Mouse (Mus musculus) forebrain, embryonic 10.5 days (tissue): ENCODE data around the gene Smc1b. TPM values are rescaled to one million over a fixed set of nuclear protein-coding genes. Genes with fewer than 3 reads are reported as not detected.
A peak's percentile ranks its signal among the peaks of the same experiment; 100 is the strongest.

Experiments
- DNase-seq: peaks from one replicate; pipeline ENCODE4 v3.0.0-alpha.2; 2017; ENCODE audit warnings: low spot score; ENCODE audit errors: extremely low spot score
- H3K27ac ChIP-seq: fragments of 300-500 bp; sonication (generic); 2 replicates; pipeline ENCODE4 v1.5.1; 2016; ENCODE audit warnings: mild to moderate bottlenecking
- H3K27me3 ChIP-seq: fragments of 300-500 bp; sonication (generic); 2 replicates; pipeline ENCODE4 v1.6.1; 2016; ENCODE audit warnings: mild to moderate bottlenecking; ENCODE audit not compliant: poor library complexity, severe bottlenecking
- H3K36me3 ChIP-seq: fragments of 300-500 bp; sonication (generic); replicated peaks from 2 replicates; pipeline ENCODE4 v1.6.1; 2016; ENCODE audit warnings: mild to moderate bottlenecking, moderate library complexity
- H3K4me1 ChIP-seq: fragments of 300-500 bp; sonication (generic); 2 replicates; pipeline ENCODE4 v1.6.1; 2016
- H3K4me3 ChIP-seq: fragments of 300-500 bp; sonication (generic); 2 replicates; pipeline ENCODE4 v1.5.1; 2016; ENCODE audit warnings: mild to moderate bottlenecking, moderate library complexity
- H3K9me3 ChIP-seq: fragments of 300-500 bp; sonication (generic); 2 replicates; pipeline ENCODE4 v1.6.1; 2016; ENCODE audit warnings: mild to moderate bottlenecking, moderate library complexity
- WGBS: fragments of 180-500 bp; shearing (Covaris S2); methylation state at CpG from one replicate; pipeline ENCODE4 v1.1.7; 2016; 5-methylcytosine and 5-hydroxymethylcytosine counted together
- polyA plus RNA-seq: library from polyadenylated mRNA; unstranded; fragments of >200 nt; fragmentation: Nextera tagmentation; extraction: Ambion mirVana; gene quantifications from 2 replicates; pipeline ENCODE4 v1.2.1, GENCODE M21; 2016

The Smc1b gene
- polyA plus RNA-seq, 1 experiment from 2014 or later, result 0.06 TPM

DNA sequence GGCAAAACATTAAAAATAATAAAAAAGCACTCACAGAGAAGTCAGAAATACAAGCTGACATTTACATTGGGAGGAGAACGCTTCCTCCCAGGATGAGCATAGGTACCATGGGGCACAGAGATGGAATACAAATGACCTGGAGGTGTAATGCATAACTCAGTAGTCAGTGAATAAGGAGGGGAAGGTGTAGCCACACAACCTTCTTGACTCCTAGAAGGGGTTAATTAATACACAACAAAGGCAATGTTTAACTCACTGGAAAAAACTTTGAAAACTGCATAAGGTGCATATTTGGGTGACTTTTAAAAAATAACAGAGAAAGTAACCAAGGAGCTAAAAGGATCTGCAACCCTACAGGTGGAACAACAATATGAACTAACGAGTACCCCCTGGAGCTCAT, 59.1 kb downstream of the Smc1b start:
- Histone ChIP-seq H3K27me3 (no peaks in the 10 kb centered on the region), H3K27ac (no peak overlapping the region), H3K36me3 (no peaks in the 10 kb centered on the region), H3K4me1 (no peaks in the 10 kb centered on the region), H3K9me3 (no peaks in the 10 kb centered on the region), H3K4me3 (no peak overlapping the region)
- 89% methylated on average over 2 of the region's 2 CpGs for WGBS
- DNase-seq, result no peak

DNA sequence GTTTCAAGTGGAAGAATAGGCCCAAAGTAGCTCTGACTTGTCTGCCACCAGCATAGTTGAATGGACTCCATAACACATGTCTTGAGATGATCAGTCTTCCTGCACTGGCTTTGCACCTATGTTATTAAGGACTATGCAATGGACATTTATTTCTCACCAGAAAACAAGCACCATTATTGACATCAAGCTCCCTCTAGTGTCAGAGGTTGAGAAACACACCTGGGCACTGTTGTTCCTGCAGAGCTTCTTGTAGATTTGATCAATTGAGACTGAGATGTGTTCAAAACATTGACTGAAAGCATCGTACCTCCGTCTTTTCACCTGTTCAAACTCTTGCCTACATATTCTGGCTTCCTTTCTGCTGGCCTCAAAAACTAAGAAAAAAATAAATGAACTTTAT, 61.2 kb downstream of the Smc1b start:
- peak; percentile 31 for DNase-seq
- no peaks in the 10 kb centered on the region for H3K4me1 ChIP-seq
- H3K9me3 ChIP-seq, result no peaks in the 10 kb centered on the region
- no peak overlapping the region for H3K4me3 ChIP-seq
- no peaks in the 10 kb centered on the region for H3K27me3 ChIP-seq
- no peak overlapping the region for H3K27ac ChIP-seq
- no peaks in the 10 kb centered on the region for H3K36me3 ChIP-seq
- 44% methylated on average over 2 of the region's 2 CpGs for WGBS

DNA sequence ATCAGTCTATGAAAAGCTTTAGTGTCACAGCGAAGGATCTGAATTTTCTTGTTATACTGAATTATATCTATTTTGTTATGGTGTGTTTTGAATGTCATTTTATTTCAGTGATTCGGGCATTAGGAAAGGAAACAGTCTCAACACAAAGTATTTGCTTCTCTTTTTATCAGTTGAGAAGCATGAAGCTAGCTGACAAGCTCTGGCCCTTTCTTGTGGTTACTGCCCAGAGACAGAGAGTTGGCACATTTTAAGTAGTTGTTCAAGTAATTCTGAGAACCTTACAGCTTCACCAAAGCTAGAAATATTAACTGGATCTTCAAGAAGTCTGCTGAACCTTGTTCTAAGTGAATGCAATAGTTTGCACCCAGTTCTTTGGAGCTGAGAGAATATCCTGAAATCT, 68.3 kb downstream of the Smc1b start:
- H3K4me1 ChIP-seq, result no peaks in the 10 kb centered on the region
- no peak for DNase-seq
- H3K9me3 ChIP-seq, result no peaks in the 10 kb centered on the region
- H3K36me3 ChIP-seq, result peaks cover 16% of the 10 kb centered on the region
- no peaks in the 10 kb centered on the region for H3K27me3 ChIP-seq
- H3K27ac ChIP-seq, result no peak overlapping the region
- H3K4me3 ChIP-seq, result no peak overlapping the region
- WGBS, result 90% methylated on average over 2 of the region's 2 CpGs

DNA sequence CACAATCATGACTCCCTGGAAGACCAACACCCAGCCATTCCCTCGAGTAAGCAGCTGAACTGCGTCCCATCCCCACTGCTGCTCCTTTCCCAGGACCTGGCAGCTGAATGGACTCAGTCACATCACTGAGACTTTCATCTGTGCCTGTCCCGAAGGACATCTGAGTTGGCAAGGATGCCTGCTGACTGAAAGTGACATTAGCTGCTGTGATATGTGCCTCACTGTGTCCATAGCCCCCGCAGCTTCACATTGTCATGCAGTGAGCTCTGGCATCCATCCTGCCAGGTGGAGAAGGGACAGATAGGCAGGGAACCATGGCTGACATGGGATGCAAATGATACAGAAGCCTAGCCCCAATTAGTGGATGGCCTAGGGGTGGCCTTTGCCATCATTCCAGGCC, 76.6 kb downstream of the Smc1b start:
- WGBS, result 86% methylated on average over 4 of the region's 4 CpGs

DNA sequence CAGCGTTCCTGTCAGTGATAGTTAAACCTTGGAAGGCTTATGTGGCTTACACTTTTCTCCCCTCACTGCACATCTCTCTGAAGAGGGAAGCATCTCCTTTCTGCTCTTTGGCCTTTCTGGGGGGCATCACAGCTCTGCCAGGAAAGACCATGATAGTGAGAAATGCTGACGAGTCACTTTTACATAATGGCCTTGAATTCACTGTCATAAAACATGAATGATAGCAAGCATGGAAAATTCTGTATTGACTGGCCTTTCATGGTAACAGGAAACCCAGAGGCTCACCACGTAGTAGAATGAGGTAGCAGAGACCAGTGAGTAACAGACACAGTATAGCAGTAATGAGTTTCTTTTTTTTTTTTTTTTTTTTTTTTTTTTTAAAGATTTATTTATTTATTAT, 77.7 kb downstream of the Smc1b start:
- H3K9me3 ChIP-seq, result no peaks in the 10 kb centered on the region
- H3K36me3 ChIP-seq, result peaks cover 55% of the 10 kb centered on the region
- no peak overlapping the region for H3K4me3 ChIP-seq
- 93% methylated on average over 3 of the region's 3 CpGs for WGBS
- H3K4me1 ChIP-seq, result no peaks in the 10 kb centered on the region
- H3K27ac ChIP-seq, result no peak overlapping the region
- no peaks in the 10 kb centered on the region for H3K27me3 ChIP-seq
- no peak for DNase-seq

More for the DNA sequence above, 76.6 kb downstream of the Smc1b start:
- H3K9me3 ChIP-seq, result no peaks in the 10 kb centered on the region
- no peaks in the 10 kb centered on the region for H3K4me1 ChIP-seq
- no peak overlapping the region for H3K27ac ChIP-seq
- no peaks in the 10 kb centered on the region for H3K27me3 ChIP-seq
- no peak for DNase-seq
- H3K4me3 ChIP-seq, result no peak overlapping the region
- H3K36me3 ChIP-seq, result peaks cover 48% of the 10 kb centered on the region

DNA sequence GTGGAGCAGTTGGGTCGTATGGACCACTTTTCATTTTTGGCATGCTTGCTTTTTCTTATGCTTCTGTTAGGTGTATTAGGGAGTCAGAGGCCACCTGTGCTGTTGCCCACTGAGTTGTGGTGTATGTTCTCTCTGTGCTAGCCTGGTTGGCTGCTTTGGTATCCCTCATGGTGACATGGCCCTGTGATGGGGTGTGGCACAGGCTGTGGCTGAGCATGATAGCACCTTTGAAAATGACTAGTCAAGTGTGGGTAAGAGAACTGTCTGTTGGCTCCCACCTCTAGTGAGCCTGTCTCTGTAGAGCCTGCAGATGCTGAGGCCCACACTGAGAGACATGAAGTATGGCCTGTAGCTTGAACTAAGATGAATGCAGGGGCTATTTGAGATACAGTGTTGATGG, 82.0 kb downstream of the Smc1b start:
- 92% methylated on average over 1 of the region's 1 CpGs for whole genome bisulfite sequencing

DNA sequence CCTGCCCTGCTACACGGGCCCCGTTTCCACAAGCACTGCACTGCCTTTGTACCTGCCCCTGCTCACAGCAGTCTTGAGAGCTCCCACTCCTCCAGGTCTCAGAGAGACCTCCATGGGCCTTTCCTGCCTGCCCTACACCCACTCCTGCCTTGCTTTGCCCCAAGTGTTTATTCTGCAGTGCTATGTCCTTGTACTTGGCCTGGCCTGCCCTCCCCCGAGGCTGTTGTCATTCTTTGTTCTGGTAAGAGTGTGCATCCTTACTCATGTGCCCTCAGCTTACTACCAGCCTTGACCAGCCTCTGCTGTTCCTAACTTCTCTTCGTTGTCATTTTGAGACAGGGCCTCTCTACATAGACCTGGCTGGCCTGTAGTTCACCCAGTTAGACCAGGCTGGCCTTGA, 83.9 kb downstream of the Smc1b start:
- peaks cover 11% of the 10 kb centered on the region for H3K4me1 ChIP-seq
- 88% methylated on average over 4 of the region's 4 CpGs for WGBS
- no peak overlapping the region for H3K4me3 ChIP-seq
- H3K27ac ChIP-seq, result no peak overlapping the region
- peaks cover 76% of the 10 kb centered on the region for H3K36me3 ChIP-seq
- no peaks in the 10 kb centered on the region for H3K9me3 ChIP-seq
- peaks cover 39% of the 10 kb centered on the region for H3K27me3 ChIP-seq
- DNase-seq, result no peak

More for the DNA sequence above, 82.0 kb downstream of the Smc1b start:
- DNase-seq, result no peak
- H3K9me3 ChIP-seq, result no peaks in the 10 kb centered on the region
- H3K4me3 ChIP-seq, result no peak overlapping the region
- peaks cover 90% of the 10 kb centered on the region for H3K36me3 ChIP-seq
- no peaks in the 10 kb centered on the region for H3K4me1 ChIP-seq
- peaks cover 21% of the 10 kb centered on the region for H3K27me3 ChIP-seq
- H3K27ac ChIP-seq, result no peak overlapping the region

DNA sequence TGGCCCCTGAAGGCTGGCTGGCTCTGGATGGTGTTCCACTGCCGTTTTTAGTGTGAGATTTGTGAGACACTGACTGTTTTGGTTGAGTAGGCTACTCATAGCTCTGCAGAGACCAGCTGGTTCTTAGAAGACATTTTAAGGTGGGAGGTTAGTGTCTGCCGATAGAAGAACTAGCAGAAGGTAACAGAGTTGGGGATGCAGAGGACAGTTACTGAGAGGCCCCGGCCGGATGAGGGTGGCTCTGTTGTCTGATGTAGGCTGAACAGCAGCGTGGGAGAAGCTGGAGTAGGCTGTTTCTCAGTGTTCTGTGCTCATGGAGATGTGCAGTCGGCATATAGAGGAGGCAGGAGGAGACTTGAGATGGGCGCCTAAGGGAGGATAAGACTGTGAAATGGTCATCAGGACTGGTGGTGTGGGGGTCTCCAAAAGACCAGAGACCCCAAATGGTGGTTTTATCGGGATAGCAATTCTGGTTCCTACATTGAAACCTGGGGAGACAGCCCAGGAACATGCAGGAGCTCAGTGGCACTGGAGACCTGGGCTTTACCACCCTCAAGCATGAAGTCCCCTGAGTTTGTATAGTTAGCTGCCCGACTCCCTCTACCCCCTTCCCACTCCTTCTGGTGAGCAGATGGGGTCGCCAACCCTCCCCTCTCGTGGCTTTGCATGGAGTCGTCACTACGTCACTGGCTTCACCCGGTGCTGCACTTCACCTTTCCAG, 85.4 kb downstream of the Smc1b start:
- DNase-seq, result no peak
- Histone ChIP-seq H3K4me3 (no peak overlapping the region), H3K9me3 (no peaks in the 10 kb centered on the region), H3K27me3 (peaks cover 42% of the 10 kb centered on the region), H3K27ac (no peak overlapping the region), H3K36me3 (peaks cover 62% of the 10 kb centered on the region), H3K4me1 (peaks cover 26% of the 10 kb centered on the region)
- 92% methylated on average over 14 of the region's 14 CpGs for WGBS

DNA sequence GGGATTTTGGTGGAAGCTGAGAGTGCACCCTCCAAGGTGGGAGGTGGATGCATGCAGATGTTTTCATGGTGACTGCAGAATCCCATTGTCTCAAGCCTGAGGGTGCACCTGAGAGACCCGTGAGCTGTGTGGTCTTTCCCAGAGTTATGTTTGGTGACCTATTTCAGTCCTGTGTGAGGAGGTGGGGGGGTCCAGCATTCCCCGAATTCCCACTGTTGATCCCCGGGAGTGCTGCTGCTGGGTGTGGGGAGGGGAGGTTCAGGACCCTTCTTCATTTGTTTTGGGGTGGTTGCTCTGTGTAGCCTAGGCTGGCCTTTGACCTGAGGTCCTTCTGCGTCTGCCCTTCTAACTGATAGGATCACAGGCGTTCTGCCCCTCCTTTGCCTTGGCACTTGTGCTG, 88.0 kb downstream of the Smc1b start:
- DNase-seq, result no peak
- peaks cover 69% of the 10 kb centered on the region for H3K27me3 ChIP-seq
- peaks cover 30% of the 10 kb centered on the region for H3K4me1 ChIP-seq
- H3K9me3 ChIP-seq, result no peaks in the 10 kb centered on the region
- H3K27ac ChIP-seq, result no peak overlapping the region
- peaks cover 40% of the 10 kb centered on the region for H3K36me3 ChIP-seq
- no peak overlapping the region for H3K4me3 ChIP-seq
- 83% methylated on average over 5 of the region's 5 CpGs for WGBS

DNA sequence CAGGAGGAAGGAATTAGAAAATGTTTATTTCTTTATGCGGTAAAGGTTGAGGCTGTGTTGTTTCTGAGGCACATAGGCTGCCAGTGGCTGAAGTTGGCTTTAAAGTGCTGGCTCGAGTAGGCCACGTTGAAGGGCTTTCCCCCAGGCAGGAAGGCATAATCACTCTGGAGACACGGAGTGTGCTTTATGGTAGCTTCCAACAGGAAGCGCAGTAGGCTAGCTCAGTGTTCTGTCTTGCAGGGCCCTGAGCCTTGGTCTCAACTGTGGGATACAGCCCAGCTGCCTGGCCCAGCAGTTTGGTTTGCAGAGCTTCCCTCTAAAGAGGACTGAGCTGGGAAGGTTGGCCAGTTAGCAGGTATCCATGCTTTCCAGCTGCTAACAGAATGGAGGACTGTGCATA, 88.6 kb downstream of the Smc1b start:
- H3K27ac ChIP-seq, result peak overlapping the region; percentile 48
- no peak overlapping the region for H3K4me3 ChIP-seq
- H3K36me3 ChIP-seq, result peaks cover 33% of the 10 kb centered on the region
- no peaks in the 10 kb centered on the region for H3K9me3 ChIP-seq
- peaks cover 34% of the 10 kb centered on the region for H3K4me1 ChIP-seq
- no peak for DNase-seq
- H3K27me3 ChIP-seq, result peaks cover 75% of the 10 kb centered on the region
- WGBS, result 62% methylated on average over 5 of the region's 5 CpGs

DNA sequence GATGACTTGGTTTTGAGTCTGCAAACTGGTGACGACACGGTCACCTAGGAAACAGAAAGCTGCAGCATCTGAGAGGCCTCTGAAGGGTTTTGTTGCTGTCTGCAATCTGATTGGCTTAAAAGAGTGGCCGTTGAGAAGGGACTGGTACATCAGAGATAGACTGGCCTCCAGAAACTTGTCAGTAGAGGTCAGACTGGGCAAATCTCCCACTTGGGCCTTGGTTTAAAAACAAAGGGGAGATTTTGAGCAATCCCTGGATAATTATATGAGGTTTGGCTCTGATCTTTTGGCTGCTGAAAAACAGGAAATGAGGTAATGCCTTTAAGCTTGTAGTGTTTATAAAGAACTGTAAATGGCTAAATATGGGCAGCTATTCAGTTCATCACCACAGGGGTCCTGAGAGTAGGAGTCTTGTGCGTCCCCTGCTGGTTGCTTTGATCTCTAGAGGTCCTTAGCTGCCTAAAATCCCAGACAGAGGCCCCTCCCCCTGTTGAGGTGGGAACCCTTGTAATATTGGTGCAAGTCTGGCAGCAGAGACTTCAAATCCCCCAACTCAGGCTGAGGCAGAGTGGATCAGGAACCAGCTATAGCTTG, 89.3 kb downstream of the Smc1b start:
- Histone ChIP-seq H3K9me3 (no peaks in the 10 kb centered on the region), H3K27me3 (peaks cover 82% of the 10 kb centered on the region), H3K36me3 (peaks cover 27% of the 10 kb centered on the region), H3K27ac (peak overlapping the region; percentile 48), H3K4me3 (no peak overlapping the region; the same call in 1 of the 2 replicates), H3K4me1 (peaks cover 41% of the 10 kb centered on the region)
- DNase-seq, result peak; percentile 69
- 11% methylated on average over 4 of the region's 4 CpGs for WGBS

DNA sequence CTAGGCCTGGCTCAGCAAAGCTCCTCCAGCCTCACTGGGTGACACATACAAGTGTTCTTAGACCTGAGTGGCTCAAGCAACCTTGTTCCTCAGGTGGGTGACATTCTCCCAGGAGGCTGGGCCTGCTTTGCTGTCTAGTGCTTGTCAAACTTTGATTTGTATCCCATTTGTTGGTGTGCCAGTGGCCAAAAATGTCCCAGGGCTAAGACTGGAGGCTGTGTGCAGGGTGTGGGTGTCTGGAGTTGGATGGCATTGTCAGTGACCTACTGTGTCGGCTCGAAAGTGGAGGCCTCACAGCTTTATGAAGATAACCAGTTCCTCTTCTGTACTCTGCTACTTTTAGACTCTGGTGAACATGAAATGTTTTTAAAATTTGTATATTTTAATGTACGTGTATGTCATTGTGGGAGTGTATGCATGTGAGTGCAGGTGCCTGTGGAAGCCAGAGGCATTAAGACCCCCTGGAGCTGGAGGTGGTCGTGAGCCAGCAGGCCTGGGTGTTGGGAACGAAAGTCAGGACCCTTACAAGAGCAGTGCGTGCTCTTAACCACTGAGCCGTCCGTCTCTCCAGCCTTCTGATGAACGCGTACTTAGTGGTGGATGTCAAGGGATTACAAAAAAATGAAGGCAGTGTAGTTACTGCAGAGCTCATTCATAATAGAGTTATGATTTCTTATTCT, 90.1 kb downstream of the Smc1b start:
- Histone ChIP-seq H3K27ac (peak overlapping the region; percentile 42; the same call in 1 of the 2 replicates), H3K4me3 (no peak overlapping the region), H3K4me1 (peaks cover 47% of the 10 kb centered on the region), H3K36me3 (peaks cover 19% of the 10 kb centered on the region), H3K9me3 (no peaks in the 10 kb centered on the region), H3K27me3 (peaks cover 82% of the 10 kb centered on the region)
- 89% methylated on average over 10 of the region's 10 CpGs for WGBS
- no peak for DNase-seq

DNA sequence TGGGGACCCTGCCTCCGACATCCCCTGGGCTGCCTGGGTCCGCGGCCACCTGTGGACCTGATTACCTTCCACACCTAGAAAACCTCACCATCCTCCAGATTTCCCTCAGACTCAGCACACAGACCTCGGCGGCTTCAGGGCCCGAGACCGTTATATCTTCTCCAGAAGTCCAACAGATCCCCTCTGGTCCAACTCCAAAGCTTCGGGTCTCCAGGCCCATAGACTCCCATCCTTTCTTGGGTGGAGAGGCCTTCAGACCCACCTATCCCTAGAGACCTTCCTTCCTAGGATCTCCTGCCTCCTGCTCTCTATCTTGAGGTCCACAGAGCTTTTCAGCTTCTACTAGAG, 94.4 kb downstream of the Smc1b start:
- H3K4me3 ChIP-seq, result peak overlapping the region; percentile 84
- peaks cover 36% of the 10 kb centered on the region for H3K4me1 ChIP-seq
- peaks cover 74% of the 10 kb centered on the region for H3K27me3 ChIP-seq
- no peak for DNase-seq
- WGBS, result 7% methylated on average over 8 of the region's 8 CpGs
- peak overlapping the region; percentile 90 for H3K27ac ChIP-seq
- peaks cover 2% of the 10 kb centered on the region; the same call in 1 of the 2 replicates for H3K9me3 ChIP-seq
- H3K36me3 ChIP-seq, result no peaks in the 10 kb centered on the region
